Comparison of ENCODE assay signal across 12 mouse cellular contexts in genomic region chr2:127338012-127338411, GRCm38 (mm10). TPM values are rescaled to one million over a fixed set of nuclear protein-coding genes. Genes with fewer than 3 reads are reported as not detected.
DNase-seq lines count a peak whose midpoint lies in the region; ATAC-seq and TF ChIP-seq lines count a peak whose summit lies in the region.
"Had no signal": no experiment of that assay in that cellular context is flagged by ENCODE, and none has a peak within 500 bp of the region (broad histone marks: within the 10 kb centered on the region; RNA-seq: fewer than 3 reads in every experiment).

No protein-coding gene starts in this region.

- TF ChIP-seq EP300 in CH12.LX (IDR thresholded peaks at IDR 0.05; ENCODE audit: low read length) = no peak; the same call in 1 of the 2 replicates

- no peaks in the 10 kb centered on the region for H3K9me3 ChIP-seq in liver, embryonic 11.5 days (ENCODE audit: control insufficient read depth, low read length)
- H3K9me3 ChIP-seq in CH12.LX (replicated peaks; ENCODE audit: low read length) = no peaks in the 10 kb centered on the region

- H3K79me2 ChIP-seq in CH12.LX (replicated peaks; ENCODE audit: control insufficient read depth, extremely low read depth, insufficient read depth, poor library complexity, severe bottlenecking) = peaks cover 17% of the 10 kb centered on the region

- dilution Hi-C loops in CH12.LX (cut with MboI; ENCODE audit: extremely low pct_ligation_motif_present, extremely low pct_unique_long_range_greater_than_20kb, low sequenced_read_pairs) = no loop called here

- in situ Hi-C loops in CH12.LX (cut with MboI; ENCODE audit: low pct_ligation_motif_present, low pct_unique_long_range_greater_than_20kb, low sequenced_read_pairs) = no loop called here

- H3K4me3 ChIP-seq in liver, embryonic 11.5 days (ENCODE audit: low read depth, low read length) = peak overlapping the region; percentile 67
- H3K4me3 ChIP-seq in CH12.LX (replicated peaks in 1 of 3; ENCODE audit: low read depth in 2 of 3, low read length in 2 of 3, poor library complexity in 1 of 3) = peak overlapping the region; percentile 16 to 99 (median 95)
- H3K4me3 ChIP-seq in layer of hippocampus, adult 2 months = no peak overlapping the region

- peaks cover 5% of the 10 kb centered on the region for H3K27me3 ChIP-seq in liver, embryonic 11.5 days (replicated peaks; ENCODE audit: control insufficient read depth, insufficient read depth, low read length)
- H3K27me3 ChIP-seq in CH12.LX (replicated peaks) = no peaks in the 10 kb centered on the region

- TF ChIP-seq POLR2A in CH12.LX (IDR thresholded peaks at IDR 0.05; ENCODE audit: low read depth, low read length) = no peak

- no peak overlapping the region for H3K27ac ChIP-seq in liver, embryonic 11.5 days (ENCODE audit: low read depth, low read length)
- peak overlapping the region; percentile 32 for H3K27ac ChIP-seq in CH12.LX (ENCODE audit: insufficient read depth, low read depth)
- H3K27ac ChIP-seq in layer of hippocampus, adult 2 months = no peak overlapping the region

- TF ChIP-seq CTCF in CH12.LX (conservative IDR thresholded peaks at IDR 0.05 in 1 of 2, IDR thresholded peaks at IDR 0.05 in 1 of 2; ENCODE audit: low read depth in 2 of 2, low read length in 2 of 2) = no peak
- TF ChIP-seq CTCF in layer of hippocampus, adult 2 months (conservative IDR thresholded peaks at IDR 0.05) = no peak

- no peaks in the 10 kb centered on the region for H3K36me3 ChIP-seq in liver, embryonic 11.5 days (ENCODE audit: control insufficient read depth, insufficient read depth, low read length)
- H3K36me3 ChIP-seq in CH12.LX (replicated peaks in 1 of 2; ENCODE audit: control insufficient read depth in 1 of 2, insufficient read depth in 1 of 2, low read length in 1 of 2) = peaks cover 2 to 27% of the 10 kb centered on the region in 2 experiments

- TF ChIP-seq RAD21 in CH12.LX (IDR thresholded peaks at IDR 0.05; ENCODE audit: low read depth, low read length) = no peak

- peak overlapping the region; percentile 88 for H3K4me2 ChIP-seq in liver, embryonic 11.5 days
- H3K4me2 ChIP-seq in CH12.LX (ENCODE audit: insufficient read depth, low read depth, poor library complexity, severe bottlenecking) = peak overlapping the region; percentile 25

- H3K4me1 ChIP-seq in liver, embryonic 11.5 days (replicated peaks; ENCODE audit: control insufficient read depth, insufficient read depth, low read length) = peaks cover 32% of the 10 kb centered on the region
- peaks cover 20 to 38% of the 10 kb centered on the region in 2 experiments for H3K4me1 ChIP-seq in CH12.LX (ENCODE audit: control insufficient read depth in 1 of 2, insufficient read depth in 2 of 2)

- no peak for DNase-seq in liver, embryonic 11.5 days (ENCODE audit: low spot score)
- DNase-seq in liver = no peak
- peak; percentile 60 for DNase-seq in CH12.LX (ENCODE audit: extremely low read depth)
- no peak for DNase-seq in urinary bladder, postnatal 25 days (ENCODE audit: low spot score)
- no peak for DNase-seq in gastrocnemius, postnatal 4 days (ENCODE audit: low spot score in 2 of 2)
- no peak for DNase-seq in layer of hippocampus, adult 2 months (ENCODE audit: low spot score in 2 of 2)
- DNase-seq: gastrocnemius, postnatal 10 days; right cerebral cortex, postnatal 4 days had no signal

- H3K9ac ChIP-seq in liver, embryonic 11.5 days (ENCODE audit: low read depth, low read length) = no peak overlapping the region
- H3K9ac ChIP-seq in CH12.LX (ENCODE audit: insufficient read depth, low read depth) = peak overlapping the region; percentile 88; the same call in 1 of the 2 replicates

- no peak for ATAC-seq in liver, embryonic 11.5 days (replicated peaks; ENCODE audit: low FRiP score)
- ATAC-seq in inflammation-experienced regulatory T-cells, adult 6 months = peak; percentile 1
- ATAC-seq in neutrophil, adult 5-6 weeks (ENCODE audit: extremely low read depth, insufficient number of reproducible peaks, low FRiP score, poor library complexity, severe bottlenecking) = peak; percentile 11; the same call in 1 of the 2 replicates
- ATAC-seq: midbrain, embryonic 16.5 days had no signal

- 60% methylated on average over 7 of the region's 7 CpGs for WGBS in liver, embryonic 11.5 days

TF ChIP-seq in CH12.LX, 34 proteins besides CTCF, POLR2A, EP300 and RAD21:
- TF ChIP-seq PAX5 (IDR thresholded peaks at IDR 0.05; ENCODE audit: low read length) (no peak), USF2 (conservative IDR thresholded peaks at IDR 0.05; ENCODE audit: low read depth, low read length) (0 out of 2 replicates have a peak, but pooled peaks have one; percentile 14), MAZ (IDR thresholded peaks at IDR 0.05; ENCODE audit: low read depth, low read length) (no peak), ELF1 (IDR thresholded peaks at IDR 0.05; ENCODE audit: low read depth, low read length) (no peak), IRF4 (IDR thresholded peaks at IDR 0.05; ENCODE audit: low read depth, low read length) (peak; percentile 48), MAX (IDR thresholded peaks at IDR 0.05; ENCODE audit: low read length) (0 out of 2 replicates have a peak, but pooled peaks have one; percentile 36), MYC (IDR thresholded peaks at IDR 0.05; ENCODE audit: low read depth, low read length) (0 out of 2 replicates have a peak, but pooled peaks have one; percentile 24), BHLHE40 (IDR thresholded peaks at IDR 0.05; ENCODE audit: low read depth, low read length) (0 out of 2 replicates have a peak, but pooled peaks have one; percentile 36), RCOR1 (conservative IDR thresholded peaks at IDR 0.05; ENCODE audit: low read depth, low read length) (0 out of 2 replicates have a peak, but pooled peaks have one; percentile 56), KAT2A (IDR thresholded peaks at IDR 0.05; ENCODE audit: insufficient replicate concordance, low read length) (0 out of 2 replicates have a peak, but pooled peaks have one; percentile 31), HCFC1 (IDR thresholded peaks at IDR 0.05; ENCODE audit: low read depth, low read length) (peak; percentile 31; the same call in 1 of the 2 replicates), ZMIZ1 (IDR thresholded peaks at IDR 0.05; ENCODE audit: low read depth, low read length) (no peak; the same call in 1 of the 2 replicates), SIN3A (IDR thresholded peaks at IDR 0.05; ENCODE audit: low read length) (peak; percentile 75; the same call in 1 of the 2 replicates), ETS1 (conservative IDR thresholded peaks at IDR 0.05; ENCODE audit: low read depth, low read length) (peak; percentile 8; the same call in 1 of the 2 replicates), SMC3 (IDR thresholded peaks at IDR 0.05; ENCODE audit: low read depth, low read length) (no peak), NELFE (IDR thresholded peaks at IDR 0.05; ENCODE audit: low read depth, low read length) (peak; percentile 43; the same call in 1 of the 2 replicates), POLR2AphosphoS2 (IDR thresholded peaks at IDR 0.05; ENCODE audit: low read depth, low read length) (0 out of 2 replicates have a peak, but pooled peaks have one; percentile 26), CHD1 (IDR thresholded peaks at IDR 0.05; ENCODE audit: low read depth, low read length) (0 out of 2 replicates have a peak, but pooled peaks have one; percentile 75), MEF2A (IDR thresholded peaks at IDR 0.05; ENCODE audit: borderline replicate concordance, low read depth, low read length) (no peak), ZKSCAN1 (IDR thresholded peaks at IDR 0.05; ENCODE audit: borderline replicate concordance, low read depth, low read length) (no peak), TCF12 (IDR thresholded peaks at IDR 0.05; ENCODE audit: low read depth, low read length) (no peak), MXI1 (IDR thresholded peaks at IDR 0.05; ENCODE audit: low read depth, low read length) (peak; percentile 56), E2F4 (IDR thresholded peaks at IDR 0.05; ENCODE audit: insufficient replicate concordance, low read depth, low read length) (no peak), GABPA (IDR thresholded peaks at IDR 0.05; ENCODE audit: insufficient replicate concordance, low read depth, low read length) (no peak), CHD2 (IDR thresholded peaks at IDR 0.05; ENCODE audit: low read length) (no peak), JUND (conservative IDR thresholded peaks at IDR 0.05; ENCODE audit: low read depth, low read length) (0 out of 2 replicates have a peak, but pooled peaks have one; percentile 12)
TF ChIP-seq in CH12.LX: peak in this region for 15.

RNA-seq across cellular contexts. Expression of gene Astl, which starts 0.4 kb away (rescaled TPM):
- polyA plus RNA-seq in liver, embryonic 11.5 days (2014; fragmentation: Nextera tagmentation; extraction: Ambion mirVana) = not detected in 2 replicates
- total RNA-seq in CH12.LX (2012; rRNA removed) = 0.08 TPM in 1 of 2 replicates, not detected in the other
- not detected in 2 replicates for total RNA-seq in CH12.LX (2014; rRNA removed)
- polyA plus RNA-seq in CH12.LX (2012; ENCODE audit: insufficient read length, low read depth) = not detected in 2 replicates
- under 1 TPM in 2 of 3 experiments, not detected in 1; 0.21 to 0.35 TPM for polyA plus RNA-seq in inflammation-experienced regulatory T-cells, adult 6 months (2017; shearing (Covaris generic))
- total RNA-seq in neutrophil, adult 5-6 weeks (2017) = 1.2 and 1.5 TPM in 2 replicates
- total RNA-seq in gastrocnemius, postnatal 4 days (2021) = under 1 TPM; 0.12 to 0.31 TPM
- not detected for total RNA-seq in layer of hippocampus, adult 2 months (2021)
- total RNA-seq: layer of hippocampus, postnatal 14 days had no signal
- polyA plus RNA-seq: midbrain, embryonic 16.5 days had no signal

RNA-seq across cellular contexts. Expression of gene Dusp2, which starts 2.1 kb away (rescaled TPM):
- 8.8 and 10.1 TPM in 2 replicates for polyA plus RNA-seq in liver, embryonic 11.5 days (2014; fragmentation: Nextera tagmentation; extraction: Ambion mirVana)
- total RNA-seq in CH12.LX (2012; rRNA removed) (57.8 and 71.0 TPM in 2 replicates), CH12.LX (2014; rRNA removed) (96.6 and 107 TPM in 2 replicates)
- 68.5 and 81.5 TPM in 2 replicates for polyA plus RNA-seq in CH12.LX (2012; ENCODE audit: insufficient read length, low read depth)
- polyA plus RNA-seq in inflammation-experienced regulatory T-cells, adult 6 months (2017; shearing (Covaris generic)) = 10 to 100 TPM; 26.0 to 29.5 (median 27.9) TPM
- total RNA-seq in neutrophil, adult 5-6 weeks (2017) = 175 and 211 TPM in 2 replicates
- total RNA-seq in gastrocnemius, postnatal 4 days (2021) = 1 to 10 TPM; 3.2 to 3.6 TPM
- total RNA-seq in layer of hippocampus, adult 2 months (2021) = 1 to 10 TPM; 1.6 to 2.0 TPM

RNA-seq across cellular contexts. Expression of gene Adra2b, which starts 25.0 kb away (rescaled TPM):
- polyA plus RNA-seq in liver, embryonic 11.5 days (2014; fragmentation: Nextera tagmentation; extraction: Ambion mirVana) = 20.1 and 20.7 TPM in 2 replicates
- total RNA-seq in CH12.LX (2012; rRNA removed) = not detected in 2 replicates
- 0.08 TPM in 1 of 2 replicates, not detected in the other for total RNA-seq in CH12.LX (2014; rRNA removed)
- polyA plus RNA-seq in CH12.LX (2012; ENCODE audit: insufficient read length, low read depth) = 0.05 TPM in 1 of 2 replicates, not detected in the other
- under 1 TPM in 1 of 3 experiments, not detected in 2; 0.13 TPM for polyA plus RNA-seq in inflammation-experienced regulatory T-cells, adult 6 months (2017; shearing (Covaris generic))
- total RNA-seq in neutrophil, adult 5-6 weeks (2017) = not detected in 2 replicates
- 1 to 10 TPM in 1 of 2 experiments, under 1 TPM in 1; 0.96 to 1.2 TPM for total RNA-seq in gastrocnemius, postnatal 4 days (2021)
- total RNA-seq in layer of hippocampus, adult 2 months (2021) = under 1 TPM in 1 of 2 experiments, not detected in 1; 0.26 TPM

Comparison
In these comparisons a context has a peak if more than half of its experiments do, and no peak if none do; other contexts are left out.
1. RNA of gene Dusp2, which starts 2.1 kb away (total RNA-seq): 175 to 211 TPM in neutrophil, adult 5-6 weeks and 57.8 to 107 TPM in CH12.LX; 3.2 to 3.6 TPM in gastrocnemius, postnatal 4 days and 1.6 to 2.0 TPM in layer of hippocampus, adult 2 months; every median in the first group is over 10 times any median in the second.